Mouse (Mus musculus): ENCODE measurements at regions not wholly inside any gene's neighbourhood (a gene's known extent, or its start where the extent isn't known, plus 50 kb on each side); places are given as distances from the start of the nearest gene placed in this dataset.

- TF ChIP-seq CTCF (IDR thresholded peaks at IDR 0.05; ENCODE audit: borderline replicate concordance, extremely low read depth, insufficient read depth, insufficient read length) (no peak), POLR2A (IDR thresholded peaks at IDR 0.05; ENCODE audit: borderline replicate concordance, extremely low read depth, insufficient read depth, insufficient read length, poor library complexity, severe bottlenecking) (no peak)
Observed at GRCm38 (mm10) chr7:130030711-130031110, 439.0 kb downstream of the Wdr11 start.
